Mouse (Mus musculus): ENCODE measurements around the gene Txnrd2.

GRCm38 (mm10) chr16:18391728-18392127, 34.5 kb upstream of the Txnrd2 start:
- TF ChIP-seq POLR2A (IDR thresholded peaks at IDR 0.05; ENCODE audit: insufficient read length, low read depth) (no peak), MYOG (IDR thresholded peaks at IDR 0.05; ENCODE audit: control insufficient read depth in 1 of 3, insufficient read depth in 1 of 3, insufficient read length in 2 of 3, low read depth in 2 of 3) (no peak), POLR2AphosphoS2 (IDR thresholded peaks at IDR 0.05; ENCODE audit: insufficient read length, low read depth) (no peak), TCF12 (IDR thresholded peaks at IDR 0.05; ENCODE audit: insufficient read depth, poor library complexity, severe bottlenecking) (no peak), REST (IDR thresholded peaks at IDR 0.05; ENCODE audit: insufficient read depth, insufficient read length) (no peak), MAX (IDR thresholded peaks at IDR 0.05; ENCODE audit: low read depth) (no peak), USF1 (IDR thresholded peaks at IDR 0.05; ENCODE audit: low read depth) (no peak)

Data from myocyte (in vitro differentiated cells).